Mouse (Mus musculus) embryonic facial prominence, embryonic 12.5 days (tissue): ENCODE measurements around the gene Fignl2. TPM values are rescaled to one million over a fixed set of nuclear protein-coding genes. Genes with fewer than 3 reads are reported as not detected.
"Not testable (repeated sequence)": the region's sequence is repeated elsewhere in the genome, so short reads cannot be mapped to it uniquely, and the experiment has no call there.

Experiments used
- ATAC-seq: fragments of 200-750 bp; cut with Nextera tagmentation; 2 replicates; pipeline ENCODE4 v1.8.0; 2017; ENCODE audit not compliant: insufficient number of reproducible peaks, insufficient read depth, low FRiP score, low TSS enrichment
- H3K27ac ChIP-seq: fragments of 300-500 bp; sonication (generic); 2 replicates; pipeline ENCODE4 v1.5.1; 2016; ENCODE audit warnings: mild to moderate bottlenecking
- H3K27me3 ChIP-seq: fragments of 300-500 bp; sonication (generic); 2 replicates; pipeline ENCODE4 v1.6.1; 2016; ENCODE audit warnings: mild to moderate bottlenecking, moderate library complexity
- H3K36me3 ChIP-seq: fragments of 300-500 bp; sonication (generic); 2 replicates; pipeline ENCODE4 v1.6.1; 2016; ENCODE audit warnings: mild to moderate bottlenecking
- H3K4me1 ChIP-seq: fragments of 300-500 bp; sonication (generic); 2 replicates; pipeline ENCODE4 v1.6.1; 2016
- H3K4me2 ChIP-seq: fragments of 300-500 bp; sonication (generic); replicated peaks from 2 replicates; pipeline ENCODE4 v1.6.1; 2016; ENCODE audit warnings: mild to moderate bottlenecking, moderate library complexity
- H3K4me3 ChIP-seq: fragments of 300-500 bp; sonication (generic); 2 replicates; pipeline ENCODE4 v1.5.1; 2016; ENCODE audit warnings: mild to moderate bottlenecking
- H3K9ac ChIP-seq: fragments of 300-500 bp; sonication (generic); 2 replicates; pipeline ENCODE4 v1.6.1; 2016; ENCODE audit warnings: mild to moderate bottlenecking, moderate library complexity
- H3K9me3 ChIP-seq: fragments of 300-500 bp; sonication (generic); 2 replicates; pipeline ENCODE4 v1.6.1; 2016; ENCODE audit warnings: mild to moderate bottlenecking, moderate library complexity
- WGBS: fragments of 180-500 bp; shearing (Covaris S2); methylation state at CpG from one replicate; pipeline ENCODE4 v1.1.7; 2016; 5-methylcytosine and 5-hydroxymethylcytosine counted together
- polyA plus RNA-seq: library from polyadenylated mRNA; unstranded; fragments of >200 nt; fragmentation: Nextera tagmentation; extraction: Ambion mirVana; gene quantifications from 2 replicates; pipeline ENCODE4 v1.2.1, GENCODE M21; 2016

The Fignl2 gene
- polyA plus RNA-seq = 0.36 and 0.38 TPM in 2 replicates

DNA sequence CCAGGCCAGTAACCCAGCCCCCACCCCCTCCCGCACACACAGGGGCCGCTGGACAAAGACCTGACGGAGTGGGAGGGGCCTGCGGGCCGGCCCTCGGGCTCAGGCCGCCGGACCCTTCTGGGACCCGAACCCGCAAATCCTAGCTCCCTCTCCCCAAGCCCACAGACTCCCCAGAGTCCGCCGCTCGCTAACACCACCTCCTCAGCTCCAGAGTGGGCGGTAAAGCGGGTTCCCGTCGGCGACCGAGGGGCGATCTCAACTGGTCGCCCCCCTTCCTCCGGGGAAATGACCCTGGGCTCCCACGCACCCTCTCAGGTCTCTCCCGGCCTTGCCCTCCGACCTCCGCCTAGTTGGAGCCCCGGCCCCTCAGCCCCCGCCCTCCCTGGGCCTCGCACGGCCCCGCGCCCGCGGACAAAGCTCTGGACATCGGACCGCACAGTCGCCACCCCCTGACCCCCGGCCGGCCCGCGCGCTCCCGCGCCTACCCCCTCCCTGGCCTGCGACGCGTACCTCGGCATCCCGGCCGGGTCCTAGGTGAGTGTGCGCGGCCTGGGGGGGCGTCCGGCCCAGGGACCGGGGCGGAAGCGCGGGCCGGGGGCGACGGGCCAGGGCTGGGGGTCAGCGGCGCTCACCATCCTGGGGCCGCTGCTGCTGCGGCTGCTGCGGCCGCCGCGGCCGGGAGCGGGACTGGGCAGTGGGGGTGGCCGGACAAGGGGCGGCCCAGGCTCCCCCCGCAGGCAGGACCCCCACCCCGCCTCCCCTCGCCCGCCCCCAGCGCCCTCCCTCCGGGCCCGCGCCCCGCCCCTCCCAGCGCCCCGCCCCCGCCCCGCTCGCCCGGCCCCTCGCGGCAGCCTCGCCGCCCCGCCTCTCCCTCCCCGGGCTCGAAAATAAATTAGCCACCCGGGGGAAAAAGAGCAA, at the start of gene Fignl2:
Fignl2 (minus strand) TSS at position 755 of the 918 bp plus-strand sequence.
- under 1% methylated on average over 73 of the region's 96 CpGs for WGBS
- Histone ChIP-seq H3K4me3 (peak within 1 kb of the TSS; percentile 95), H3K4me1 (peaks cover 62% of the 10 kb centered on the region), H3K36me3 (no peaks in the 10 kb centered on the region), H3K9me3 (no peaks in the 10 kb centered on the region), H3K27ac (peak within 1 kb of the TSS; percentile 90), H3K4me2 (peak within 1 kb of the TSS; percentile 90), H3K27me3 (no peaks in the 10 kb centered on the region), H3K9ac (peak within 1 kb of the TSS; percentile 94)
- ATAC-seq = no peak

- Histone ChIP-seq H3K27me3 (peaks cover 38% of the 10 kb centered on the region), H3K36me3 (no peaks in the 10 kb centered on the region), H3K4me1 (peaks cover 19% of the 10 kb centered on the region), H3K27ac (no peak overlapping the region), H3K4me2 (no peak overlapping the region), H3K9ac (no peak overlapping the region), H3K9me3 (no peaks in the 10 kb centered on the region), H3K4me3 (no peak overlapping the region)
- 80% methylated on average over 12 of the region's 12 CpGs for WGBS
- ATAC-seq = no peak
Observed at GRCm38 (mm10) chr15:101126876-101127544, 48.6 kb upstream of the Fignl2 start.

- no peak for ATAC-seq
- Histone ChIP-seq H3K36me3 (no peaks in the 10 kb centered on the region), H3K4me2 (no peak overlapping the region), H3K27me3 (peaks cover 33% of the 10 kb centered on the region), H3K9me3 (no peaks in the 10 kb centered on the region), H3K4me3 (no peak overlapping the region), H3K27ac (no peak overlapping the region), H3K9ac (no peak overlapping the region), H3K4me1 (peaks cover 10% of the 10 kb centered on the region; the same call in 1 of the 2 replicates)
- WGBS = 89% methylated on average over 6 of the region's 6 CpGs
Observed at GRCm38 (mm10) chr15:101125561-101125960, 47.2 kb upstream of the Fignl2 start.

DNA sequence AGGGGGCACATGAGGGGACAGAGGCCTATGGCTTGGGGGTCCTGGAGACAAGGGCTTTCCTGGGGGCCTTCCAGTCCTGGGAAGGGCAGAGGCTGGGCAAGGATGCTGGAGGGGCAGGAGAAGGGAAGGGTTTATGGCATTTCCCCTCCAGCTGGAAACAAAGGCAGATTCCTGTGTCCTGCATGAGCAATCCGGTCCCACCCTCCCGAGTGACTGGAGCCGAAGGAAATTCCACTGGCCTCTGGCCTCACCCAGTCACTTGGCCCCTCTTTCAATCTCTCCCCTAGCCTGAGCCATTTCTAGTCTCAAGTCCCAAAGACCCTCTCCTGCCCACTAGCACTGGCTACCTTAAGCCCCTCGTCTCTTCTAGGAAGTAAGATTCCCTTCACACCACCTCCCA, 44.8 kb upstream of the Fignl2 start:
- 50% methylated on average over 4 of the region's 4 CpGs for WGBS
- Histone ChIP-seq H3K9ac (no peak overlapping the region), H3K36me3 (no peaks in the 10 kb centered on the region), H3K27me3 (peaks cover 12% of the 10 kb centered on the region), H3K4me2 (no peak overlapping the region), H3K27ac (no peak overlapping the region), H3K4me1 (peaks cover 2% of the 10 kb centered on the region; the same call in 1 of the 2 replicates), H3K4me3 (no peak overlapping the region), H3K9me3 (no peaks in the 10 kb centered on the region)
- no peak for ATAC-seq

GRCm38 (mm10) chr15:101122290-101122589, 43.9 kb upstream of the Fignl2 start:
- H3K4me1 ChIP-seq = no peaks in the 10 kb centered on the region
- no peaks in the 10 kb centered on the region for H3K36me3 ChIP-seq
- no peak for ATAC-seq
- no peak overlapping the region for H3K9ac ChIP-seq
- H3K27ac ChIP-seq = no peak overlapping the region
- H3K4me3 ChIP-seq = no peak overlapping the region
- no peak overlapping the region for H3K4me2 ChIP-seq
- 0 out of 2 replicates have a peak, but pooled peaks cover 4% of the 10 kb centered on the region for H3K27me3 ChIP-seq
- no peaks in the 10 kb centered on the region for H3K9me3 ChIP-seq
- WGBS = 31% methylated on average over 2 of the region's 2 CpGs

GRCm38 (mm10) chr15:101121411-101122289, 43.3 kb upstream of the Fignl2 start:
- H3K9me3 ChIP-seq = no peaks in the 10 kb centered on the region
- no peak overlapping the region for H3K9ac ChIP-seq
- no peak for ATAC-seq
- H3K4me2 ChIP-seq = no peak overlapping the region
- H3K27me3 ChIP-seq = 0 out of 2 replicates have a peak, but pooled peaks cover 4% of the 10 kb centered on the region
- H3K36me3 ChIP-seq = no peaks in the 10 kb centered on the region
- no peak overlapping the region for H3K4me3 ChIP-seq
- no peaks in the 10 kb centered on the region for H3K4me1 ChIP-seq
- H3K27ac ChIP-seq = no peak overlapping the region
- 68% methylated on average over 9 of the region's 9 CpGs for WGBS

DNA sequence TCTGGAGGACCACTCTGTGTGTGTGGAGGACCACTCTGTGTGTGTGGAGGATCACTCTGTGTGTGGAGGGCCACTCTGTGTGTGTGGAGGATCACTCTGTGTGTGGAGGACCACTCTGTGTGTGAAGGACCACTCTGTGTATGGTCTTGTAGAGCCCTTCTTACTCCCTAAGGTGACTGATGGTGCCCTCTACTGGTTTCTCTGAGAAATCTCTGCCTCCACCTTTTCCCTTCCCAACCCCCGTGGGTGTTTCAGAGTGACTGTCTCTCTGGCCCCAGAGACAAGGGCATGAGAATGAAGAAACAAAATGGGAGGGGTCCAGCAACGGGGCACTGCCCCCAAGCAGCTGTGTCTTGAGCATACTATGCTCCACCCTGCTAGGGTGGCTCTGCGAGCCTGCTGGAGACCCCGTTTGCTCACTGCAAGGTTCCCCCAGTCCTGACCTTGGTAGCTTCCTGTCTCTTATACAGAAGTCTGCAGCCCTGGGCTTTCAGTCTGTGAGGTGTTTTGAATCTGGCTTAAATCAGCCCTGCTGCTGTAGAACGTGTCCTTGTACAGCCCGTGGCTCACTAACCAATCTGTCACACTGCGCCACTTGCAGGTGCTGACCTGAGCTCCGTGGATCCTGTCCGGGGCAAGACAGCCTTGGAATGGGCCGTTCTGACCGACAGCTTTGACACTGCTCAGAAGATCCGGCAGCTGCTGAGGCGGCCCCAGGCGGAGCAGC, 40.2 kb upstream of the Fignl2 start:
- Histone ChIP-seq H3K9ac (no peak overlapping the region), H3K4me3 (no peak overlapping the region), H3K4me2 (no peak overlapping the region), H3K36me3 (no peaks in the 10 kb centered on the region), H3K27ac (no peak overlapping the region), H3K27me3 (no peaks in the 10 kb centered on the region), H3K9me3 (0 out of 2 replicates have a peak, but pooled peaks cover 3% of the 10 kb centered on the region), H3K4me1 (no peaks in the 10 kb centered on the region)
- ATAC-seq = peak; percentile 22; the same call in 1 of the 2 replicates
- WGBS = 53% methylated on average over 14 of the region's 14 CpGs

GRCm38 (mm10) chr15:101115511-101116110, 37.2 kb upstream of the Fignl2 start, which contains the start of gene Ankrd33:
TSS of gene Ankrd33 (plus strand) at chr15:101115755.
- Histone ChIP-seq H3K9ac (no peak within 1 kb of the TSS), H3K27ac (no peak within 1 kb of the TSS), H3K36me3 (no peaks in the 10 kb centered on the region), H3K27me3 (no peaks in the 10 kb centered on the region), H3K4me3 (no peak within 1 kb of the TSS), H3K9me3 (0 out of 2 replicates have a peak, but pooled peaks cover 3% of the 10 kb centered on the region), H3K4me2 (no peak within 1 kb of the TSS), H3K4me1 (no peaks in the 10 kb centered on the region)
- no peak for ATAC-seq
- WGBS = 83% methylated on average over 5 of the region's 5 CpGs

DNA sequence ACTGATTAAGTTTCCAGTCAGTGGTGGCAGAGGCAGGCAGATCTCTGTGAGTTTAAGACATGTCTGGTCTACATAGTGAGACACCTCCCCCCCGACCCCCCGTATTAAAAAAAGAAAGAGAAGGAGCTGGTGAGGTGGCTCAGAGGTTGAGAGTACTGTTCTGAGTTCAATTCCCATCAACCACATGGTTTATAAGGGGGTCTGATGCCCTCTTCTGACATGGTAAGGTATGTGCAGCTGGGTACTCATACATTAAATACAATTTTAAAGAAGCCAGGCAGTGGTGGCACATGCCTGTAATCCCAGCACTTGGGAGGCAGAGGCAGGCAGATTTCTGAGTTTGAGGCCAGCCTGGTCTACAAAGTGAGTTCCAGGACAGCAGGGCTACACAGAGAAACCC, 35.4 kb upstream of the Fignl2 start:
- not testable (repeated sequence) for ATAC-seq, H3K4me1 ChIP-seq, H3K9me3 ChIP-seq, H3K36me3 ChIP-seq, H3K4me2 ChIP-seq, H3K4me3 ChIP-seq, H3K27me3 ChIP-seq, H3K27ac ChIP-seq, H3K9ac ChIP-seq
- 88% methylated on average over 2 of the region's 2 CpGs for whole genome bisulfite sequencing

GRCm38 (mm10) chr15:101113176-101113575, 34.8 kb upstream of the Fignl2 start:
- H3K27me3 ChIP-seq = no peaks in the 10 kb centered on the region
- H3K4me1 ChIP-seq = no peaks in the 10 kb centered on the region
- no peak overlapping the region for H3K4me3 ChIP-seq
- H3K9me3 ChIP-seq = 0 out of 2 replicates have a peak, but pooled peaks cover 3% of the 10 kb centered on the region
- no peak for ATAC-seq
- H3K36me3 ChIP-seq = no peaks in the 10 kb centered on the region
- H3K4me2 ChIP-seq = no peak overlapping the region
- no peak overlapping the region for H3K9ac ChIP-seq
- WGBS = 62% methylated on average over 8 of the region's 8 CpGs
- H3K27ac ChIP-seq = peak overlapping the region; percentile 7; the same call in 1 of the 2 replicates
